Mouse (Mus musculus) hindbrain, embryonic 15.5 days (tissue): ENCODE data around the gene Ugt2a3. TPM values are rescaled to one million over a fixed set of nuclear protein-coding genes. Genes with fewer than 3 reads are reported as not detected.
"Not testable (repeated sequence)": the region's sequence is repeated elsewhere in the genome, so short reads cannot be mapped to it uniquely, and the experiment has no call there.

Experiments
- ATAC-seq: fragments of 200-750 bp; cut with Nextera tagmentation; 2 replicates; pipeline ENCODE4 v1.8.0; 2017; ENCODE audit warnings: low read depth, moderate number of reproducible peaks, moderate TSS enrichment; ENCODE audit not compliant: low FRiP score
- H3K27ac ChIP-seq: fragments of 300-500 bp; sonication (generic); replicated peaks from 2 replicates; pipeline ENCODE4 v1.5.1; 2015; ENCODE audit warnings: mild to moderate bottlenecking, inconsistent platforms
- H3K27me3 ChIP-seq: fragments of 300-500 bp; sonication (generic); 2 replicates; pipeline ENCODE4 v1.6.1; 2015; ENCODE audit warnings: control low read depth, inconsistent platforms
- H3K36me3 ChIP-seq: fragments of 300-500 bp; sonication (generic); 2 replicates; pipeline ENCODE4 v1.6.1; 2015; ENCODE audit warnings: control low read depth, inconsistent platforms
- H3K4me1 ChIP-seq: fragments of 300-500 bp; sonication (generic); replicated peaks from 2 replicates; pipeline ENCODE4 v1.6.1; 2015; ENCODE audit warnings: control low read depth, inconsistent platforms
- H3K4me2 ChIP-seq: fragments of 300-500 bp; sonication (generic); 2 replicates; pipeline ENCODE4 v1.6.1; 2015; ENCODE audit warnings: moderate library complexity, mild to moderate bottlenecking, inconsistent platforms
- H3K4me3 ChIP-seq: fragments of 300-500 bp; sonication (generic); 2 replicates; pipeline ENCODE4 v1.5.1; 2015; ENCODE audit warnings: mild to moderate bottlenecking, inconsistent platforms
- H3K9ac ChIP-seq: fragments of 300-500 bp; sonication (generic); 2 replicates; pipeline ENCODE4 v1.6.1; 2015; ENCODE audit warnings: inconsistent platforms
- H3K9me3 ChIP-seq: fragments of 300-500 bp; sonication (generic); 2 replicates; pipeline ENCODE4 v1.6.1; 2016; ENCODE audit warnings: control low read depth, inconsistent platforms
- WGBS: fragments of 180-500 bp; shearing (Covaris S2); methylation state at CpG from one replicate; pipeline ENCODE4 v1.1.7; 2015; 5-methylcytosine and 5-hydroxymethylcytosine counted together
- polyA plus RNA-seq: library from polyadenylated mRNA; unstranded; fragments of >200 nt; fragmentation: Nextera tagmentation; extraction: Ambion mirVana; gene quantifications from 2 replicates; pipeline ENCODE4 v1.2.1, GENCODE M21; 2015

Gene Ugt2a3
- polyA plus RNA-seq = not detected in 2 replicates

- no peak for ATAC-seq
- WGBS = 82% methylated on average over 11 of the region's 11 CpGs
- Histone ChIP-seq H3K9me3 (no peaks in the 10 kb centered on the region), H3K27ac (no peak within 1 kb of the TSS), H3K4me2 (no peak within 1 kb of the TSS), H3K27me3 (no peaks in the 10 kb centered on the region), H3K9ac (no peak within 1 kb of the TSS), H3K36me3 (no peaks in the 10 kb centered on the region), H3K4me3 (no peak within 1 kb of the TSS), H3K4me1 (no peaks in the 10 kb centered on the region)
Observed at GRCm38 (mm10) chr5:87336961-87337697, at the start of gene Ugt2a3. Gene Ugt2a3 (minus strand): TSS chr5:87337195.

- H3K36me3 ChIP-seq = no peaks in the 10 kb centered on the region
- no peak overlapping the region for H3K4me3 ChIP-seq
- H3K9ac ChIP-seq = no peak overlapping the region
- H3K4me1 ChIP-seq = no peaks in the 10 kb centered on the region
- H3K27me3 ChIP-seq = no peaks in the 10 kb centered on the region
- ATAC-seq = no peak
- H3K9me3 ChIP-seq = no peaks in the 10 kb centered on the region
- no peak overlapping the region for H3K27ac ChIP-seq
- H3K4me2 ChIP-seq = no peak overlapping the region
- WGBS = 82% methylated on average over 2 of the region's 2 CpGs
Observed at GRCm38 (mm10) chr5:87380234-87380633, 43.2 kb upstream of the Ugt2a3 start.

GRCm38 (mm10) chr5:87379825-87380224 lies 42.8 kb upstream of the Ugt2a3 start:
- Histone ChIP-seq H3K36me3 (no peaks in the 10 kb centered on the region), H3K4me3 (no peak overlapping the region), H3K4me1 (no peaks in the 10 kb centered on the region), H3K27me3 (no peaks in the 10 kb centered on the region), H3K4me2 (no peak overlapping the region), H3K9ac (no peak overlapping the region), H3K9me3 (no peaks in the 10 kb centered on the region), H3K27ac (no peak overlapping the region)
- no peak for ATAC-seq

GRCm38 (mm10) chr5:87375874-87376383 lies 38.9 kb upstream of the Ugt2a3 start:
- H3K9ac ChIP-seq = no peak overlapping the region
- H3K27ac ChIP-seq = no peak overlapping the region
- no peaks in the 10 kb centered on the region for H3K36me3 ChIP-seq
- no peak overlapping the region for H3K4me3 ChIP-seq
- no peak overlapping the region for H3K4me2 ChIP-seq
- no peak for ATAC-seq
- no peaks in the 10 kb centered on the region for H3K27me3 ChIP-seq
- 89% methylated on average over 3 of the region's 3 CpGs for WGBS
- no peaks in the 10 kb centered on the region for H3K4me1 ChIP-seq
- no peaks in the 10 kb centered on the region for H3K9me3 ChIP-seq

GRCm38 (mm10) chr5:87373502-87373863 lies 36.5 kb upstream of the Ugt2a3 start:
- no peak overlapping the region for H3K9ac ChIP-seq
- no peak for ATAC-seq
- H3K9me3 ChIP-seq = no peaks in the 10 kb centered on the region
- H3K27ac ChIP-seq = no peak overlapping the region
- no peak overlapping the region for H3K4me2 ChIP-seq
- H3K4me3 ChIP-seq = no peak overlapping the region
- H3K36me3 ChIP-seq = no peaks in the 10 kb centered on the region
- no peaks in the 10 kb centered on the region for H3K27me3 ChIP-seq
- WGBS = 88% methylated on average over 1 of the region's 1 CpGs
- H3K4me1 ChIP-seq = no peaks in the 10 kb centered on the region

- not testable (repeated sequence) for ATAC-seq, H3K4me1 ChIP-seq, H3K27me3 ChIP-seq, H3K9ac ChIP-seq, H3K4me3 ChIP-seq, H3K27ac ChIP-seq, H3K4me2 ChIP-seq, H3K9me3 ChIP-seq, H3K36me3 ChIP-seq
- WGBS = 72% methylated on average over 4 of the region's 4 CpGs
Observed at GRCm38 (mm10) chr5:87372788-87373501, 36.0 kb upstream of the Ugt2a3 start.

- no peak for ATAC-seq
- H3K4me2 ChIP-seq = no peak overlapping the region
- H3K27me3 ChIP-seq = no peaks in the 10 kb centered on the region
- no peak overlapping the region for H3K4me3 ChIP-seq
- no peaks in the 10 kb centered on the region for H3K9me3 ChIP-seq
- H3K4me1 ChIP-seq = no peaks in the 10 kb centered on the region
- WGBS = 37% methylated on average over 1 of the region's 1 CpGs
- no peak overlapping the region for H3K9ac ChIP-seq
- no peak overlapping the region for H3K27ac ChIP-seq
- no peaks in the 10 kb centered on the region for H3K36me3 ChIP-seq
Observed at GRCm38 (mm10) chr5:87350350-87350749, 13.4 kb upstream of the Ugt2a3 start.

GRCm38 (mm10) chr5:87349150-87349549 lies 12.2 kb upstream of the Ugt2a3 start:
- WGBS = 97% methylated on average over 1 of the region's 1 CpGs
- H3K4me3 ChIP-seq, H3K27ac ChIP-seq, ATAC-seq, H3K4me2 ChIP-seq, H3K36me3 ChIP-seq, H3K27me3 ChIP-seq, H3K9me3 ChIP-seq, H3K9ac ChIP-seq, H3K4me1 ChIP-seq: not testable (repeated sequence)

- not testable (repeated sequence) for ATAC-seq, H3K9me3 ChIP-seq, H3K36me3 ChIP-seq, H3K4me3 ChIP-seq, H3K4me1 ChIP-seq, H3K27me3 ChIP-seq, H3K4me2 ChIP-seq, H3K9ac ChIP-seq, H3K27ac ChIP-seq
- 78% methylated on average over 2 of the region's 2 CpGs for whole genome bisulfite sequencing
Observed at GRCm38 (mm10) chr5:87347479-87348078, 10.6 kb upstream of the Ugt2a3 start.

GRCm38 (mm10) chr5:87340461-87340860 lies 3.5 kb upstream of the Ugt2a3 start:
- Histone ChIP-seq H3K36me3 (no peaks in the 10 kb centered on the region), H3K4me3 (no peak overlapping the region), H3K9me3 (no peaks in the 10 kb centered on the region), H3K4me2 (no peak overlapping the region), H3K9ac (no peak overlapping the region), H3K27me3 (no peaks in the 10 kb centered on the region), H3K4me1 (no peaks in the 10 kb centered on the region), H3K27ac (no peak overlapping the region)
- 97% methylated on average over 5 of the region's 5 CpGs for WGBS
- no peak for ATAC-seq

- ATAC-seq = no peak
- H3K9ac ChIP-seq = no peak overlapping the region
- no peaks in the 10 kb centered on the region for H3K36me3 ChIP-seq
- no peak overlapping the region for H3K27ac ChIP-seq
- H3K4me2 ChIP-seq = no peak overlapping the region
- no peak overlapping the region for H3K4me3 ChIP-seq
- H3K9me3 ChIP-seq = no peaks in the 10 kb centered on the region
- no peaks in the 10 kb centered on the region for H3K4me1 ChIP-seq
- H3K27me3 ChIP-seq = no peaks in the 10 kb centered on the region
- 75% methylated on average over 1 of the region's 1 CpGs for WGBS
Observed at GRCm38 (mm10) chr5:87335199-87335598, 1.8 kb downstream of the Ugt2a3 start.

GRCm38 (mm10) chr5:87333584-87333983 lies 3.4 kb downstream of the Ugt2a3 start:
- H3K4me2 ChIP-seq = no peak overlapping the region
- no peak overlapping the region for H3K9ac ChIP-seq
- no peaks in the 10 kb centered on the region for H3K4me1 ChIP-seq
- WGBS = 60% methylated on average over 3 of the region's 3 CpGs
- H3K27ac ChIP-seq = no peak overlapping the region
- no peak for ATAC-seq
- no peaks in the 10 kb centered on the region for H3K27me3 ChIP-seq
- H3K36me3 ChIP-seq = no peaks in the 10 kb centered on the region
- no peaks in the 10 kb centered on the region for H3K9me3 ChIP-seq
- no peak overlapping the region for H3K4me3 ChIP-seq
